Mouse (Mus musculus): ENCODE results near the gene Fkbp15. TPM values are rescaled to one million over a fixed set of nuclear protein-coding genes. Genes with fewer than 3 reads are reported as not detected.
"Not testable (repeated sequence)": the region's sequence is repeated elsewhere in the genome, so short reads cannot be mapped to it uniquely, and the experiment has no call there.

Fkbp15 gene
- polyA plus RNA-seq, 1 experiment = 16.7 TPM

- no peak for DNase-seq (ENCODE audit: low read depth, low spot score)
Measured at GRCm38 (mm10) chr4:62289226-62289625, 71.1 kb downstream of the Fkbp15 start.

GRCm38 (mm10) chr4:62286992-62287900 lies 73.1 kb downstream of the Fkbp15 start:
- DNase-seq (ENCODE audit: low read depth, low spot score) = no peak
- 7% methylated on average over 12 of the region's 12 CpGs for WGBS

More at GRCm38 (mm10) chr4:62289226-62289625, 71.1 kb downstream of the Fkbp15 start:
- WGBS = 85% methylated on average over 7 of the region's 7 CpGs

- DNase-seq (ENCODE audit: low read depth, low spot score) = peak; percentile 50
- under 1% methylated on average over 55 of the region's 55 CpGs for WGBS
Measured at GRCm38 (mm10) chr4:62286257-62286991, 73.9 kb downstream of the Fkbp15 start.

- no peak for DNase-seq (ENCODE audit: low read depth, low spot score)
- WGBS = 72% methylated on average over 8 of the region's 8 CpGs
Measured at GRCm38 (mm10) chr4:62285576-62285975, 74.8 kb downstream of the Fkbp15 start.

- WGBS = 78% methylated on average over 7 of the region's 7 CpGs
- no peak for DNase-seq (ENCODE audit: low read depth, low spot score)
Measured at GRCm38 (mm10) chr4:62282969-62283368, 77.4 kb downstream of the Fkbp15 start.

GRCm38 (mm10) chr4:62281319-62281718 lies 79.0 kb downstream of the Fkbp15 start:
- WGBS = 65% methylated on average over 5 of the region's 5 CpGs
- DNase-seq (ENCODE audit: low read depth, low spot score) = no peak

- WGBS = 39% methylated on average over 4 of the region's 4 CpGs
- no peak for DNase-seq (ENCODE audit: low read depth, low spot score)
Measured at GRCm38 (mm10) chr4:62278081-62278480, 82.3 kb downstream of the Fkbp15 start.

GRCm38 (mm10) chr4:62277222-62277621 lies 83.1 kb downstream of the Fkbp15 start:
- no peak for DNase-seq (ENCODE audit: low read depth, low spot score)
- 80% methylated on average over 3 of the region's 3 CpGs for WGBS

GRCm38 (mm10) chr4:62276642-62277041 lies 83.7 kb downstream of the Fkbp15 start:
- no peak for DNase-seq (ENCODE audit: low read depth, low spot score)
- 87% methylated on average over 10 of the region's 10 CpGs for WGBS

- no peak for DNase-seq (ENCODE audit: low read depth, low spot score)
- WGBS = 19% methylated on average over 12 of the region's 12 CpGs
Measured at GRCm38 (mm10) chr4:62274841-62275536, 85.4 kb downstream of the Fkbp15 start.

GRCm38 (mm10) chr4:62273916-62274315 lies 86.4 kb downstream of the Fkbp15 start:
- DNase-seq (ENCODE audit: low read depth, low spot score) = no peak
- WGBS = 93% methylated on average over 10 of the region's 10 CpGs

- 91% methylated on average over 10 of the region's 10 CpGs for WGBS
Measured at GRCm38 (mm10) chr4:62272696-62273095, 87.7 kb downstream of the Fkbp15 start.

GRCm38 (mm10) chr4:62267101-62267500 lies 93.2 kb downstream of the Fkbp15 start:
- no peak for DNase-seq (ENCODE audit: low read depth, low spot score)
- WGBS = 70% methylated on average over 10 of the region's 10 CpGs

More at GRCm38 (mm10) chr4:62272696-62273095, 87.7 kb downstream of the Fkbp15 start:
- DNase-seq (ENCODE audit: low read depth, low spot score) = no peak

- 46% methylated on average over 7 of the region's 7 CpGs for WGBS
- not testable (repeated sequence) for DNase-seq (ENCODE audit: low read depth, low spot score)
Measured at GRCm38 (mm10) chr4:62266016-62266415, 94.3 kb downstream of the Fkbp15 start.

- 32% methylated on average over 10 of the region's 10 CpGs for WGBS
- DNase-seq (ENCODE audit: low read depth, low spot score) = no peak
Measured at GRCm38 (mm10) chr4:62265154-62265836, 95.1 kb downstream of the Fkbp15 start.

- DNase-seq (ENCODE audit: low read depth, low spot score) = no peak
- WGBS = 38% methylated on average over 7 of the region's 7 CpGs
Measured at GRCm38 (mm10) chr4:62263133-62263844, 97.1 kb downstream of the Fkbp15 start.

GRCm38 (mm10) chr4:62262276-62262675 lies 98.1 kb downstream of the Fkbp15 start, which contains the start of gene Slc31a2:
Gene Slc31a2, plus strand, starts transcription at chr4:62262562.
- no peak for DNase-seq (ENCODE audit: low read depth, low spot score)
- WGBS = 46% methylated on average over 2 of the region's 2 CpGs

GRCm38 (mm10) chr4:62256931-62257330 lies 103.4 kb downstream of the Fkbp15 start:
- WGBS = 17% methylated on average over 8 of the region's 8 CpGs
- no peak for DNase-seq (ENCODE audit: low read depth, low spot score)

- DNase-seq (ENCODE audit: low read depth, low spot score) = no peak
- WGBS = 55% methylated on average over 8 of the region's 8 CpGs
Measured at GRCm38 (mm10) chr4:62254551-62254950, 105.8 kb downstream of the Fkbp15 start.
